Mouse (Mus musculus): Measurements from ENCODE around the gene Ap1s1. TPM values are rescaled to one million over a fixed set of nuclear protein-coding genes. Genes with fewer than 3 reads are reported as not detected.

Gene Ap1s1
- polyA plus RNA-seq, 1 experiment from 2014 or later = 284 TPM

DNA sequence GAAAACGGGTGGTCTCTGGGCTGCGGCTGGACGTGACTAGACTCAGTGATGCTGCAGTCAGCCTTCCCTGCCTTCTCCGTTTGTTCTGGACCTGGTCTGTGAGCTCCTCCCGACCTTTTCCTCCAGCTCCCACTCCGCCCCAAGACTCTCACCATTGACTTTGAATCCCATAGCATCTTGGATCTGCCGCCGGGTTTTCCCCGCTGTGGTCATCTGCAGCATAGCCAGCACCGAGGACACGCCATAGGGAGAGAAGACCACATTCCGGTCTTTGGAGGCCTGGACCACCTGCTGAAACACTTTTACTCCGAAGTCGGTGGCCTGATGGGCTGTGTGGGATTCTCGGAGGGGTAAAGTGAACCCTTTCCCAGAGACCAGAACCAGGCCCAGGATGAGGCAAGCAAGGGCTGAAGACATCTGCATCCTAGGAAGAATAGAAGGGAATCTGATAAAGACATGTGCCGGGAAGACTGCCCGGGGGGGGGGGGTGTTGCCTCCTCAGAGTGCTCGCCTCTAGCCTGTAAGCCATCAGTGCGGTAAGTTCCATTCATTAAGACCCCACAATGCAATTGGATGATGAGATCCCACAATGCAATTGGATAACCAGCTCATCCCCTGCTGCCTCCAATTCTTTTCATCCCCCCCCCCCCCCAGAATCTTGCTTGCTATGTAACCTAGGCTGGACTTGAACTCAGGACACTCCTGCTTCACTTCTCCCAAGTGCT lies 25.1 kb upstream of the Ap1s1 start:
- Histone ChIP-seq H3K9me3 (ENCODE audit: control insufficient read depth, low read length) (no peaks in the 10 kb centered on the region), H3K36me3 (ENCODE audit: control insufficient read depth, insufficient read depth, low read length) (no peaks in the 10 kb centered on the region), H3K4me2 (ENCODE audit: low read depth, low read length) (no peak overlapping the region), H3K27me3 (replicated peaks; ENCODE audit: control insufficient read depth, insufficient read depth, low read length) (no peaks in the 10 kb centered on the region), H3K4me3 (ENCODE audit: low read length) (no peak overlapping the region), H3K4me1 (ENCODE audit: control insufficient read depth, insufficient read depth, low read length) (peaks cover 24% of the 10 kb centered on the region), H3K9ac (ENCODE audit: low read depth, low read length) (no peak overlapping the region), H3K27ac (ENCODE audit: low read length) (no peak overlapping the region)
- ATAC-seq = no peak
- 87% methylated on average over 19 of the region's 19 CpGs for WGBS

DNA sequence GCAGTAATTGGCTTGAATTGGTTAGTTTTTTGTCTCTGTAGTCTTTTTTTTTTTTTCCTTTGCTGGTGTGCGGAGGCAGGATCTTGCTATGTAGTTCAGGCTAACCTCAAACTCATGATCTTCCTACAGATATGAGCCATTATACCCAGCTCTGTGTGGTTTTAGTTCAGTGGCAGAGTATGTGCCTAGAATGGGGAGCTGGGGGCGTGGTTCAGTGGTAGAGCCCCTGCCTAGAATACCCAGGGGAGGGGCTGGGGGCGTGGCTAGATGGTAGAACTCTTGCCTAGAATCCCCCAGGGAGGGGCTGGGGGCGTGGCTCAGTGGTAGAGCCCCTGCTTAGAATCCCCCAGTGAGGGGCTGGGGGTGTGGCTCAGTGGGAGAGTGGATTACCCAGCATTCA lies 22.8 kb upstream of the Ap1s1 start:
- Histone ChIP-seq H3K4me2 (ENCODE audit: low read depth, low read length) (no peak overlapping the region), H3K36me3 (ENCODE audit: control insufficient read depth, insufficient read depth, low read length) (no peaks in the 10 kb centered on the region), H3K27me3 (replicated peaks; ENCODE audit: control insufficient read depth, insufficient read depth, low read length) (no peaks in the 10 kb centered on the region), H3K27ac (ENCODE audit: low read length) (no peak overlapping the region), H3K9me3 (ENCODE audit: control insufficient read depth, low read length) (no peaks in the 10 kb centered on the region), H3K9ac (ENCODE audit: low read depth, low read length) (no peak overlapping the region), H3K4me1 (ENCODE audit: control insufficient read depth, insufficient read depth, low read length) (peaks cover 10% of the 10 kb centered on the region; the same call in 1 of the 2 replicates), H3K4me3 (ENCODE audit: low read length) (no peak overlapping the region)
- no peak for ATAC-seq
- 67% methylated on average over 4 of the region's 4 CpGs for WGBS

DNA sequence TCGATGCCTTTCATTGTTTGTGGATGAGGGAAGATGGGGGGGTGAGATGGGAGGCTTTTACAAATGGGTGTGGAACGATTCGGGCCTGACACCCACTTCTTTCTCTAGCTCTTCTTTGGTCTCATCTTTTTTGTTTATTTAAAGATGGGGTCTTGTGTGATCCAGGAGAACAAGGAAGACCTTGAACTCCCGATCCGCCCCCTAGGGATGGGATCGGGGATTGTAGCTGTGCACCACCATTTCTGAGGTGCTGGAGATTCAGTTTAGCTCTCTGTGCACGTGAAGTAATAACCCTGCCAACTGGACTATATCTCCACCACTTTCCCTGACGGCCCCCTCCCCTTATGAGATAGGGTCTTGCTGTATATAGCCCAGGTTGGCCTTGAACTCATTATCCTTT lies 20.0 kb upstream of the Ap1s1 start:
- H3K9me3 ChIP-seq (ENCODE audit: control insufficient read depth, low read length) = no peaks in the 10 kb centered on the region
- WGBS = 70% methylated on average over 8 of the region's 8 CpGs
- H3K9ac ChIP-seq (ENCODE audit: low read depth, low read length) = no peak overlapping the region
- no peak overlapping the region for H3K4me3 ChIP-seq (ENCODE audit: low read length)
- H3K27ac ChIP-seq (ENCODE audit: low read length) = no peak overlapping the region
- no peak for ATAC-seq
- H3K4me2 ChIP-seq (ENCODE audit: low read depth, low read length) = no peak overlapping the region
- no peaks in the 10 kb centered on the region for H3K36me3 ChIP-seq (ENCODE audit: control insufficient read depth, insufficient read depth, low read length)
- no peaks in the 10 kb centered on the region for H3K4me1 ChIP-seq (ENCODE audit: control insufficient read depth, insufficient read depth, low read length)
- H3K27me3 ChIP-seq (replicated peaks; ENCODE audit: control insufficient read depth, insufficient read depth, low read length) = no peaks in the 10 kb centered on the region

DNA sequence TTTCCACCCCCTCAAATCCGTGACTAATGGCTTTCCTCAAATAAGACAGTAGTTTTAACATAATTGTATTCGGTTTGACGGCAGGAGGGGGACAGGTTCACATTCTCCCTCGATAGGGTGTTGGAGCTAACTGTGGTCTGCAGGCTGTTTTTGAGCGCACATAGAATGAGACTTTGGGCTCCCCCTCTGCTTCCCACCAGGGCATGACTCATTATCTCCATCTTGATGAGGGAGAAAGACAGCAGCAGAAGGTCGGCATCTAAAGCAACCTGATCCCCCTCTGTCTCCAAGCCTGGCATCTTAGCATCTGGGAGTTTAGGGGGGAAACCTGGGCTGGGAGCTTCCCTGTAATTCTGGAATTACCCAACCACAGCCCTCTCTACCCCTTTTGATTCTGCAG lies 19.5 kb upstream of the Ap1s1 start:
- no peak overlapping the region for H3K27ac ChIP-seq (ENCODE audit: low read length)
- H3K9me3 ChIP-seq (ENCODE audit: control insufficient read depth, low read length) = no peaks in the 10 kb centered on the region
- H3K9ac ChIP-seq (ENCODE audit: low read depth, low read length) = no peak overlapping the region
- no peaks in the 10 kb centered on the region for H3K27me3 ChIP-seq (replicated peaks; ENCODE audit: control insufficient read depth, insufficient read depth, low read length)
- H3K4me3 ChIP-seq (ENCODE audit: low read length) = no peak overlapping the region
- no peak overlapping the region for H3K4me2 ChIP-seq (ENCODE audit: low read depth, low read length)
- no peaks in the 10 kb centered on the region for H3K4me1 ChIP-seq (ENCODE audit: control insufficient read depth, insufficient read depth, low read length)
- no peak for ATAC-seq
- H3K36me3 ChIP-seq (ENCODE audit: control insufficient read depth, insufficient read depth, low read length) = no peaks in the 10 kb centered on the region
- WGBS = 66% methylated on average over 6 of the region's 6 CpGs

DNA sequence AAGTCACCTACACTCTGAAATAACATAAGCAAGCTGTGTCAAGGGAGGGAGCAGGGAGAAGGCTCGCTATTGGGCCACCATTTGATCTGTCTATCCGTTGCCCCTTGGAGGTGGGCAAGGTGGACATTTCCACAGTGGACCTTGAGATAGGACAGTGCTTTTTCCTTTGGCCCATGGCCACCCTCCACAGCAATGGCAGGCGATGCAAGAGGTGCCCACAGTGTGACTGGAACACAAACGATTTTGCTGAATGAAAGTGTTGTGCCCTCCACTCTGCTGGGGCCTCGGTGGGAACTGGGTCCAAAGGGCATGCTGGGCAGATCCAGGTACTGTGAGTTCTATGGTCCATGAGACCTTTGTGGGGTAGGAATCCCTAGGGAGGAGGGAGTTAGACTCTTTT lies 16.7 kb upstream of the Ap1s1 start:
- Histone ChIP-seq H3K27me3 (replicated peaks; ENCODE audit: control insufficient read depth, insufficient read depth, low read length) (no peaks in the 10 kb centered on the region), H3K9ac (ENCODE audit: low read depth, low read length) (no peak overlapping the region), H3K27ac (ENCODE audit: low read length) (no peak overlapping the region), H3K36me3 (ENCODE audit: control insufficient read depth, insufficient read depth, low read length) (no peaks in the 10 kb centered on the region), H3K4me2 (ENCODE audit: low read depth, low read length) (no peak overlapping the region), H3K4me3 (ENCODE audit: low read length) (no peak overlapping the region), H3K9me3 (ENCODE audit: control insufficient read depth, low read length) (no peaks in the 10 kb centered on the region), H3K4me1 (ENCODE audit: control insufficient read depth, insufficient read depth, low read length) (no peaks in the 10 kb centered on the region)
- ATAC-seq = no peak
- WGBS = 85% methylated on average over 5 of the region's 5 CpGs

DNA sequence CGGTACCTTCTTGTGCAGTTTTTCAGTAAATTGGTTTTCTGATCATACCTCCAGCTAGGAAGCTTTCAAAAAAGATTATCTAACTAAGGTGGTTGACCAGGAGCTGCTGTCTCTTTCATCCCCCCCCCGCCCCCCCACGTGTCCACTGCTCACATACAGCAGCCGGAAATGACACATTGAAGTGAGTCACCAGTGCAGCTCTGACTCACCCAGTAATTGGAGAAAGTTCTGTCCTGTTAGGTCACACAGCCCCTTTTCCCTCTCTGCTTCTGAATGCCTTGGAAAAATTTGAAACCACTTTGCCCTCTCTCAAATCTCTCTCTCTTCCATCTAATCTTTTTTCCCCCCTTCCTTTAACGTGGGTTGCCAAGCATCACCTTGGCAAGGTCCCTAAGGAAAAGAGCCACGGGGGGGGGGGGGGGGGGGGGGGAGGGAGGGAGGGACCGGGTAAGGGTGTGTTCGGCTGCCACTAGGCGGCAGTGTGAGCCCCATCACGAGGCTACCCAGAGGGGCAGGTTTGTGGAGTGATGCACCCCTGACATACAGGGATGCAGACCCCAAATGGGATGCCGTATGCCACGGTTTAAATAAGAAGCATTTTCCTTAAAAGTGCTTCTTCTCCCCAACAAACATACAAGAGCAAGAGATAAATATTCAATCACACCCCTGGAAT lies 16.0 kb upstream of the Ap1s1 start:
- 26% methylated on average over 11 of the region's 12 CpGs for WGBS
- ATAC-seq = no peak
- H3K4me3 ChIP-seq (ENCODE audit: low read length) = no peak overlapping the region
- H3K4me2 ChIP-seq (ENCODE audit: low read depth, low read length) = no peak overlapping the region
- no peak overlapping the region for H3K9ac ChIP-seq (ENCODE audit: low read depth, low read length)
- no peaks in the 10 kb centered on the region for H3K9me3 ChIP-seq (ENCODE audit: control insufficient read depth, low read length)
- H3K27me3 ChIP-seq (replicated peaks; ENCODE audit: control insufficient read depth, insufficient read depth, low read length) = no peaks in the 10 kb centered on the region
- H3K27ac ChIP-seq (ENCODE audit: low read length) = no peak overlapping the region
- H3K4me1 ChIP-seq (ENCODE audit: control insufficient read depth, insufficient read depth, low read length) = no peaks in the 10 kb centered on the region
- H3K36me3 ChIP-seq (ENCODE audit: control insufficient read depth, insufficient read depth, low read length) = no peaks in the 10 kb centered on the region

DNA sequence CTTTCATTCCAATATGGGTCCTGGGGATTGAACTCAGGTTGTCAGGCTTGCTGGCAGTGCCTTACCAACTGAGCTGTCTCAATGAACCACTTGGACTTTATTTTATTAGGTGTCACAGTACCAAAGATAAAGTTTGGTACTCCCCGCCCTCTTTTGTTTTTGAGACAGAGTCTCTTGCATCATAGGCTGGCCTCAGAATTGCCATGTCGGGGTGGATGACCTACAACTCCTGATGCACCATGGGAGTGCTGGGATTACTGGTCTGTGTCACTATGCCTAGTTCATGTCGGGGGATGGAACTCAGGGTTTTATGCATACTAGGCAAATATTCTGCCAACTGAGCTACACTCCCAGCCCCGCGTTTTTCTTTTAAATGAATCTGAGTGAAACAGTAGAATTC lies 8.9 kb upstream of the Ap1s1 start:
- Histone ChIP-seq H3K9me3 (ENCODE audit: control insufficient read depth, low read length) (no peaks in the 10 kb centered on the region), H3K4me2 (ENCODE audit: low read depth, low read length) (no peak overlapping the region), H3K4me1 (ENCODE audit: control insufficient read depth, insufficient read depth, low read length) (no peaks in the 10 kb centered on the region), H3K36me3 (ENCODE audit: control insufficient read depth, insufficient read depth, low read length) (no peaks in the 10 kb centered on the region), H3K27me3 (replicated peaks; ENCODE audit: control insufficient read depth, insufficient read depth, low read length) (no peaks in the 10 kb centered on the region), H3K4me3 (ENCODE audit: low read length) (no peak overlapping the region), H3K27ac (ENCODE audit: low read length) (no peak overlapping the region), H3K9ac (ENCODE audit: low read depth, low read length) (no peak overlapping the region)
- 80% methylated on average over 5 of the region's 5 CpGs for WGBS
- no peak for ATAC-seq

DNA sequence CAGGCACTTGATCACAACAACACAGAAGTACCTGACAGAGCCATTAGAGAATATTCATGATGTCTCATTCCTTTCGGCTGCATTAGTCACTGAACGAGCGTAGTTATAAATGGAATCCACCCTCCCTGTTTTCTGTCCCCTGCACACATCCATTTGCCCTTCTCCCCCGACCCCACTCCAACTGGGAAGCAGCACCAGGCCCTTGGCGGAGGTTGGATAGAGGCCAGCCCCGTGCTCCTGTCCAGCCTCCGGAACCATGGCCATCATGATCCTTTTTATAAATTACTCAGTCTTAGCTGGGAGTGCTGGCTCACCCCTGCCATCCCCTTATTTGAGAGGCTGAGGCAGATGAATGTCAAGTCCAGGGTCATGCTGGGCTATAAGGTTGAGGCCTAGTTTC lies 8.4 kb upstream of the Ap1s1 start:
- Histone ChIP-seq H3K4me1 (ENCODE audit: control insufficient read depth, insufficient read depth, low read length) (no peaks in the 10 kb centered on the region), H3K4me2 (ENCODE audit: low read depth, low read length) (no peak overlapping the region), H3K27ac (ENCODE audit: low read length) (no peak overlapping the region), H3K4me3 (ENCODE audit: low read length) (no peak overlapping the region), H3K36me3 (ENCODE audit: control insufficient read depth, insufficient read depth, low read length) (no peaks in the 10 kb centered on the region), H3K9ac (ENCODE audit: low read depth, low read length) (no peak overlapping the region), H3K27me3 (replicated peaks; ENCODE audit: control insufficient read depth, insufficient read depth, low read length) (no peaks in the 10 kb centered on the region), H3K9me3 (ENCODE audit: control insufficient read depth, low read length) (no peaks in the 10 kb centered on the region)
- ATAC-seq = no peak
- WGBS = 78% methylated on average over 7 of the region's 7 CpGs

DNA sequence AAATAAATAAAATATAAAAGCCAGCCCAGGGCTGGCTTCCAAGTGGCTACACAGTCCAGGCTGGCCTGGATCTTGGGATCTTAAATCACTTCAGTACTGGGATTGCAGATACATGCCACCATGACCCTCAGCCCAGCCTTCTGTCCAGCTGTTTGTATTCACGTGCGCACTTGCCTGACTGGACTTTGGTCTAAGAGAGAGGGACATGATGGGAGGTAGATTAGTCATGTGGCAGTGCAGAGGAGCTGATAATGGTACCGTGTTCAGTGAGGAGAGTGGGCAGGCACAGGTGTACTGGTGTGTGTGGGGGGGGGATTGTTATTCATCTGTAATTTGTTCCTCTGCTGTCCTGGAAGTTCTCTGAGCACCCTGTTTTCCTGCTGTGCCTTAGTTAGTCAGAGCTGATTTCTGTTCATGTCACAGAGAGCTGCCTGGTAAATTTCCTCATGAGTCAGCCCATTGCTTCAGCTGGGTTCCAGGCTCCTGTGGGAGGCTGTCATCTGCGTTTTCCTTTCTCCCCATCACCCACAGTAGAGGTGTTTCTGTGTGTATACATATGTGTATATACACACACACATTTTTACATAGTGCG lies 6.1 kb upstream of the Ap1s1 start:
- H3K9me3 ChIP-seq (ENCODE audit: control insufficient read depth, low read length) = no peaks in the 10 kb centered on the region
- 58% methylated on average over 5 of the region's 5 CpGs for WGBS
- no peak overlapping the region for H3K4me2 ChIP-seq (ENCODE audit: low read depth, low read length)
- no peaks in the 10 kb centered on the region for H3K27me3 ChIP-seq (replicated peaks; ENCODE audit: control insufficient read depth, insufficient read depth, low read length)
- no peak overlapping the region for H3K9ac ChIP-seq (ENCODE audit: low read depth, low read length)
- H3K27ac ChIP-seq (ENCODE audit: low read length) = no peak overlapping the region
- no peaks in the 10 kb centered on the region for H3K4me1 ChIP-seq (ENCODE audit: control insufficient read depth, insufficient read depth, low read length)
- no peak overlapping the region for H3K4me3 ChIP-seq (ENCODE audit: low read length)
- no peaks in the 10 kb centered on the region for H3K36me3 ChIP-seq (ENCODE audit: control insufficient read depth, insufficient read depth, low read length)
- ATAC-seq = peak; percentile 73

Data from intestine, embryonic 16.5 days (tissue).